Mouse (Mus musculus): ENCODE data around the gene Gga2.

- TF ChIP-seq POLR2A (IDR thresholded peaks at IDR 0.05; ENCODE audit: borderline replicate concordance, low read depth, low read length) (no peak), CTCF (IDR thresholded peaks at IDR 0.05; ENCODE audit: low read depth, low read length) (no peak)
Observed at GRCm38 (mm10) chr7:122066102-122066944, 45.3 kb upstream of the Gga2 start.

Data from bone marrow macrophage, adult 2 months (primary cell).